Mouse (Mus musculus) lung, postnatal 0 days (tissue): ENCODE measurements around the gene Nav1.

Experiments
- CTCF ChIP-seq: IDR thresholded peaks from 2 replicates; pipeline ENCODE4 v1.5.1; 2016; ENCODE audit warnings: antibody characterized with exemption, mild to moderate bottlenecking
- EP300 ChIP-seq: IDR thresholded peaks from 2 replicates; pipeline ENCODE4 v1.6.1; 2016; ENCODE audit warnings: antibody characterized with exemption, mild to moderate bottlenecking, control low read depth

- TF ChIP-seq EP300 (no peak), CTCF (no peak)
Measured at GRCm38 (mm10) chr1:135607019-135607418, at the start of gene Nav1.
